Mouse (Mus musculus): ENCODE results near the gene Cacna1s.

DNA sequence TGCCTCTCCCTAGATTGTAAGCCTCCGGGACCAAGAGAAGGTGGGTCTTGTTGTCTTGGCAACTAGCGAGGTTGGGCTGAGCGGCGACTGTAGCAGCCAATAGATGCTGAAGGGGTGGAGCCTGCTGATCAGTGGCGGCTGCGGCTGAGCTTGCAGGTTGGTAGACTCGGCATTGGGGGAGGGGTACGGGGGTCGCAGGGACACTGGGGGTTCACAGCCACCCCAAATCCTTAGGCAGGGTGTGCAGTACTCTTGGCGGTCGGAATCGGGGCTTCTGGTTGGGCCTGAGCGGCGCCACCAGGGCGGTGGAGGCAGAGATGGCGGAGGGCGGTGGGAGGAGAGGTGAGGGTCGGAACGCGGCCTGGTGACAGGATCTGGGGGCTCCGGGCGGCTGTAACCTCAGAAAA lies 34.6 kb upstream of the Cacna1s start:
- TF ChIP-seq POLR2A (IDR thresholded peaks at IDR 0.05; ENCODE audit: borderline replicate concordance, low read depth, low read length) (no peak), CTCF (IDR thresholded peaks at IDR 0.05; ENCODE audit: low read depth, low read length) (no peak)
